ENCODE assay signal across 14 mouse cellular contexts in genomic region chr4:138065593-138066169, GRCm38 (mm10).
A peak's percentile ranks its signal among the peaks of the same experiment; 100 is the strongest.
DNase-seq lines count a peak whose midpoint lies in the region; ATAC-seq lines count a peak whose summit lies in the region.
"Had no signal": no experiment of that assay in that cellular context is flagged by ENCODE, and none has a peak within 500 bp of the region (broad histone marks: within the 10 kb centered on the region; RNA-seq: fewer than 3 reads in every experiment).

No protein-coding gene starts in this region.

- peak; percentile 50 to 55 for DNase-seq in cerebellum, adult 18-20 months
- DNase-seq in cerebellum, postnatal 10 days, result no peak
- peak; percentile 34 for DNase-seq in kidney, adult 18-20 months
- no peak for DNase-seq in kidney, postnatal 10 days
- DNase-seq in brain, adult 2 months (ENCODE audit: low read depth, low spot score), result peak; percentile 64
- no peak for DNase-seq in liver, embryonic 13.5 days
- no peak for DNase-seq in left cerebral cortex, postnatal 36 days (ENCODE audit: low spot score in 2 of 2)
- no peak for DNase-seq in left cerebral cortex, adult 9 months (ENCODE audit: low spot score in 2 of 2)
- DNase-seq: thymus, postnatal 36 days had no signal

- peak overlapping the region; percentile 6; the same call in 1 of the 2 replicates for H3K4me2 ChIP-seq in liver, embryonic 13.5 days
- H3K4me2 ChIP-seq: hindbrain, embryonic 12.5 days; midbrain, embryonic 12.5 days; stomach, embryonic 15.5 days had no signal

- peak; percentile 53; the same call in 1 of the 2 replicates for ATAC-seq in liver, embryonic 13.5 days (ENCODE audit: low read depth)
- ATAC-seq: forebrain, embryonic 14.5 days; Patski had no signal

- no peak overlapping the region for H3K9ac ChIP-seq in liver, embryonic 13.5 days
- H3K9ac ChIP-seq: hindbrain, embryonic 12.5 days; midbrain, embryonic 12.5 days; stomach, embryonic 15.5 days had no signal

- intact Hi-C loops in left cerebral cortex, postnatal 36 days (cut with DNase I), result no loop called here

- peak overlapping the region; percentile 50 for H3K27ac ChIP-seq in liver, embryonic 13.5 days
- H3K27ac ChIP-seq: hindbrain, embryonic 12.5 days; midbrain, embryonic 12.5 days; stomach, embryonic 15.5 days had no signal

- peaks cover 28% of the 10 kb centered on the region for H3K36me3 ChIP-seq in liver, embryonic 13.5 days

- peaks cover 30% of the 10 kb centered on the region for H3K4me1 ChIP-seq in liver, embryonic 13.5 days (replicated peaks)
- H3K4me1 ChIP-seq: hindbrain, embryonic 12.5 days; midbrain, embryonic 12.5 days had no signal

- no peak overlapping the region for H3K4me3 ChIP-seq in liver, embryonic 13.5 days (replicated peaks)
- H3K4me3 ChIP-seq: hindbrain, embryonic 12.5 days; midbrain, embryonic 12.5 days; stomach, embryonic 15.5 days had no signal

- WGBS in liver, embryonic 13.5 days (ENCODE audit: insufficient replicate concordance), result 78% methylated on average over 4 of the region's 4 CpGs

- no peaks in the 10 kb centered on the region for H3K9me3 ChIP-seq in liver, embryonic 13.5 days (replicated peaks)
- H3K9me3 ChIP-seq: hindbrain, embryonic 12.5 days; midbrain, embryonic 12.5 days; stomach, embryonic 15.5 days had no signal

- no peaks in the 10 kb centered on the region for H3K27me3 ChIP-seq in liver, embryonic 13.5 days
- H3K27me3 ChIP-seq: hindbrain, embryonic 12.5 days; midbrain, embryonic 12.5 days; Patski; stomach, embryonic 15.5 days had no signal

Comparison
In these comparisons a context has a peak if more than half of its experiments do, and no peak if none do; other contexts are left out.
1. DNase-seq: peak in cerebellum, adult 18-20 months (2 of 2), kidney, adult 18-20 months (single experiment) and brain, adult 2 months (single experiment); none in cerebellum, postnatal 10 days (0 of 2), kidney, postnatal 10 days (single experiment), liver, embryonic 13.5 days (single experiment), left cerebral cortex, postnatal 36 days (0 of 2) and left cerebral cortex, adult 9 months (0 of 2).